Mouse (Mus musculus): Measurements from ENCODE around the gene Pde4a. TPM values are rescaled to one million over a fixed set of nuclear protein-coding genes. Genes with fewer than 3 reads are reported as not detected.
"Not testable (repeated sequence)": the region's sequence is repeated elsewhere in the genome, so short reads cannot be mapped to it uniquely, and the experiment has no call there.

The Pde4a gene
- polyA plus RNA-seq, 1 experiment from 2014 or later: 9.4 TPM

GRCm38 (mm10) chr9:21184733-21185132 lies 19.2 kb downstream of the Pde4a start:
- no peak overlapping the region for H3K9ac ChIP-seq
- ATAC-seq (ENCODE audit: insufficient number of reproducible peaks, low FRiP score, low TSS enrichment, low read depth): no peak

DNA sequence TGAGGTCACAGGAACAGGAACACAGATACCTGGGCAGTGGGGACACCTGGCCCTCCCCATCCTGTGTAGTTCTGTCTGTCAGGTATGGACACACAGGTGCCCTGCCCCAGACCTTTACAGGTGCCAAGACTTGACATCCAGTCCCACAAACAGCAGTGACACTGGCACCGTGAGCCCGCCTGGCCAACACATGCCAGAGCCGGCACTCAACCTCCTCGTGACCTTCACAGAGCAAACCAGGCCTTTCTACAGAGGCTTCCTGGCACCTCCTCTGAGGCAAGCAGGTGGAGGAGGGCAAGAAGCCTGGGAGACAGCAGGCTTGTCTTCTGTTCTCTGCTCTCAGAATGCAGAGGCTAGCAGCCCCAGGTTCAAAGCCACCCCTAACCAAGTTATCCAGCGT lies 19.9 kb downstream of the Pde4a start:
- Histone ChIP-seq H3K9ac (no peak overlapping the region), H3K27me3 (peaks cover 15% of the 10 kb centered on the region), H3K27ac (replicated peaks) (no peak overlapping the region), H3K4me3 (replicated peaks) (no peak overlapping the region), H3K4me2 (replicated peaks) (no peak overlapping the region), H3K9me3 (replicated peaks) (no peaks in the 10 kb centered on the region), H3K4me1 (peaks cover 28% of the 10 kb centered on the region), H3K36me3 (no peaks in the 10 kb centered on the region)
- WGBS: 85% methylated on average over 5 of the region's 5 CpGs
- no peak for ATAC-seq (ENCODE audit: insufficient number of reproducible peaks, low FRiP score, low TSS enrichment, low read depth)

More at GRCm38 (mm10) chr9:21184733-21185132, 19.2 kb downstream of the Pde4a start:
- H3K36me3 ChIP-seq: no peaks in the 10 kb centered on the region
- 33% methylated on average over 2 of the region's 2 CpGs for WGBS
- H3K27me3 ChIP-seq: peaks cover 15% of the 10 kb centered on the region
- H3K27ac ChIP-seq (replicated peaks): no peak overlapping the region
- H3K4me2 ChIP-seq (replicated peaks): peak overlapping the region; percentile 53; the same call in 1 of the 2 replicates
- peaks cover 32% of the 10 kb centered on the region for H3K4me1 ChIP-seq
- no peak overlapping the region for H3K4me3 ChIP-seq (replicated peaks)
- no peaks in the 10 kb centered on the region for H3K9me3 ChIP-seq (replicated peaks)

- 40% methylated on average over 7 of the region's 7 CpGs for WGBS
- no peak for ATAC-seq (ENCODE audit: insufficient number of reproducible peaks, low FRiP score, low TSS enrichment, low read depth)
Observed at GRCm38 (mm10) chr9:21189905-21190304, 24.4 kb downstream of the Pde4a start.

GRCm38 (mm10) chr9:21190670-21191069 lies 25.2 kb downstream of the Pde4a start:
- 64% methylated on average over 3 of the region's 3 CpGs for whole genome bisulfite sequencing
- Histone ChIP-seq H3K36me3 (no peaks in the 10 kb centered on the region), H3K27me3 (no peaks in the 10 kb centered on the region; the same call in 1 of the 2 replicates), H3K9ac (no peak overlapping the region), H3K4me2 (replicated peaks) (no peak overlapping the region), H3K9me3 (replicated peaks) (no peaks in the 10 kb centered on the region), H3K4me1 (0 out of 2 replicates have a peak, but pooled peaks cover 2% of the 10 kb centered on the region), H3K27ac (replicated peaks) (no peak overlapping the region), H3K4me3 (replicated peaks) (no peak overlapping the region)
- ATAC-seq (ENCODE audit: insufficient number of reproducible peaks, low FRiP score, low TSS enrichment, low read depth): no peak

More at GRCm38 (mm10) chr9:21189905-21190304, 24.4 kb downstream of the Pde4a start:
- Histone ChIP-seq H3K9ac (no peak overlapping the region), H3K36me3 (no peaks in the 10 kb centered on the region), H3K4me1 (no peaks in the 10 kb centered on the region), H3K9me3 (replicated peaks) (no peaks in the 10 kb centered on the region), H3K4me3 (replicated peaks) (no peak overlapping the region), H3K4me2 (replicated peaks) (no peak overlapping the region), H3K27me3 (no peaks in the 10 kb centered on the region; the same call in 1 of the 2 replicates), H3K27ac (replicated peaks) (no peak overlapping the region)

DNA sequence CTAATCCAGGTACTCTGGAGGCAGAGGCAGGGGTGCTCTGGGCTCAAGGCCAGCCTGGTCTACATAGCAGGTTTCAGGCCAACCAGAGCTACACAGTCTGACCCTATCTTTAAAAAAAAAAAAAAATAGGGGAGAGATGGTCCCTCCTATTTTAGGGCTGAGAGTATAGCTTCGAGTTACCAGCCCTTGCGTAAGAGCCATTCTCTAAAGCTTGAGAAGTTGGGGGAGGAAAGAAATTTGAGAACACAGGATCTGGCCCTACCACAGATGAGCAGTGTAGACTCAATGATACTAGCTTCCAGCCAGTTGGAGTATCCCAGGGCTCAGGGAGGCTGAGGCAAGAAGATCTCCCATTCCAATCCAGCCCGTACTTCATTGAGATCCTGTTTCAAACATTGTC lies 28.3 kb downstream of the Pde4a start:
- WGBS: 82% methylated on average over 3 of the region's 3 CpGs
- Histone ChIP-seq H3K4me2 (replicated peaks) (no peak overlapping the region), H3K9me3 (replicated peaks) (no peaks in the 10 kb centered on the region), H3K9ac (no peak overlapping the region), H3K36me3 (no peaks in the 10 kb centered on the region), H3K27me3 (no peaks in the 10 kb centered on the region), H3K27ac (replicated peaks) (no peak overlapping the region), H3K4me1 (peaks cover 20% of the 10 kb centered on the region), H3K4me3 (replicated peaks) (no peak overlapping the region)
- ATAC-seq (ENCODE audit: insufficient number of reproducible peaks, low FRiP score, low TSS enrichment, low read depth): no peak

- no peak for ATAC-seq (ENCODE audit: insufficient number of reproducible peaks, low FRiP score, low TSS enrichment, low read depth)
- WGBS: 77% methylated on average over 4 of the region's 4 CpGs
Observed at GRCm38 (mm10) chr9:21194787-21195493, 29.4 kb downstream of the Pde4a start.

GRCm38 (mm10) chr9:21195736-21196505 lies 30.4 kb downstream of the Pde4a start:
- not testable (repeated sequence) for H3K27me3 ChIP-seq; H3K27ac ChIP-seq (replicated peaks); H3K4me3 ChIP-seq (replicated peaks); H3K9me3 ChIP-seq (replicated peaks); H3K9ac ChIP-seq; H3K36me3 ChIP-seq; H3K4me2 ChIP-seq (replicated peaks)
- H3K4me1 ChIP-seq: peaks cover 20% of the 10 kb centered on the region
- peak; percentile 63 for ATAC-seq (ENCODE audit: insufficient number of reproducible peaks, low FRiP score, low TSS enrichment, low read depth)
- whole genome bisulfite sequencing: 56% methylated on average over 7 of the region's 7 CpGs

More at GRCm38 (mm10) chr9:21194787-21195493, 29.4 kb downstream of the Pde4a start:
- H3K4me2 ChIP-seq (replicated peaks): no peak overlapping the region
- no peak overlapping the region for H3K27ac ChIP-seq (replicated peaks)
- no peaks in the 10 kb centered on the region for H3K36me3 ChIP-seq
- H3K9me3 ChIP-seq (replicated peaks): no peaks in the 10 kb centered on the region
- no peak overlapping the region for H3K4me3 ChIP-seq (replicated peaks)
- H3K27me3 ChIP-seq: no peaks in the 10 kb centered on the region
- H3K4me1 ChIP-seq: peaks cover 20% of the 10 kb centered on the region
- H3K9ac ChIP-seq: no peak overlapping the region

DNA sequence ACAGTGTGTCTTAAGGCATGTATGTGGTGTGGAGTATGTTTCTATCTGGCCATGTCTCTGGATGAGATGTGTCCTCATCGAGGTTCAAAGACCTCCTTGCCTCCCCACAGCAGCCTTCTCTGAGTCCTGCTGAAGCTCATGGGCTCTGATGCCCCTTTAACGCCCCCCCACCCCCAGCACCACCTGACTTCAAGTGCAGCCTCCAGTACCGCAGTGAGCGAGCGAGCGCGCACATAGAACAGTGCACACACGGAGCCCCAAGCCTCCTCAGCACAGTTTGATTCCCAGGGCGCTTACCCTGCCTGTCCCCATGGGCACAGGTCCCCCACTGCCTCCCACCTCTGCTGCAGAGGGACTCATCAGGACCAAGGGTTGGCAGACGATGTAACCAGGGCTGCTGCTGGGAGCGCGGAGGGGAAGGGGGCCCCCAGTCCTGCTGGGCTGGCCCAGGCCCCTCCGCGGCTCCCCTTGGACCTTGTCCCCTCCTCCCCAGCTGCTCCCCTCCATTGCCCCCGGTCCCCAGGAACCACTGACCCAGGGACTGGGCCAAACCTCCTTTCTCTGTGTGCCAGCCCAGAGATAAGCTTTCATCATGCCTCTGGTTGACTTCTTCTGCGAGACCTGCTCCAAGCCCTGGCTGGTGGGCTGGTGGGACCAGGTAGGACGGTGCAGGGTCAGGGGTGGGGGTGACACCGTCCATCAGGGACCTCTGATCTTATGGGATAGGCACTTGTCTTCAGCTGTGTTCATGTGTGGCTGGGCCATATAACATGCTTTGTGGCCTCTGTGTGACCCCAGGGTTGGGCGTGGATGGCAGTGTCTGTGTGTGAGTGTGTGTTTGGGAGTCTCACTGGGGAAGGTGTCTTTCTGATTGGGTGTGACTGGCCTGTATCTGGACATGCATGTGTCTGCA lies 31.3 kb downstream of the Pde4a start:
- Histone ChIP-seq H3K9me3 (replicated peaks) (no peaks in the 10 kb centered on the region), H3K36me3 (no peaks in the 10 kb centered on the region), H3K4me3 (replicated peaks) (peak overlapping the region; percentile 29), H3K4me1 (peaks cover 20% of the 10 kb centered on the region), H3K27me3 (no peaks in the 10 kb centered on the region), H3K4me2 (replicated peaks) (peak overlapping the region; percentile 44), H3K9ac (no peak overlapping the region), H3K27ac (replicated peaks) (no peak overlapping the region)
- no peak for ATAC-seq (ENCODE audit: insufficient number of reproducible peaks, low FRiP score, low TSS enrichment, low read depth)
- WGBS: 34% methylated on average over 19 of the region's 19 CpGs

- Histone ChIP-seq H3K27ac (replicated peaks) (no peak overlapping the region), H3K4me1 (peaks cover 20% of the 10 kb centered on the region), H3K4me2 (replicated peaks) (no peak overlapping the region), H3K4me3 (replicated peaks) (no peak overlapping the region), H3K36me3 (no peaks in the 10 kb centered on the region), H3K9me3 (replicated peaks) (no peaks in the 10 kb centered on the region), H3K9ac (no peak overlapping the region), H3K27me3 (no peaks in the 10 kb centered on the region)
- no peak for ATAC-seq (ENCODE audit: insufficient number of reproducible peaks, low FRiP score, low TSS enrichment, low read depth)
- WGBS: 21% methylated on average over 4 of the region's 4 CpGs
Observed at GRCm38 (mm10) chr9:21197981-21198380, 32.5 kb downstream of the Pde4a start.

GRCm38 (mm10) chr9:21198960-21199359 lies 33.4 kb downstream of the Pde4a start:
- H3K27ac ChIP-seq (replicated peaks): no peak overlapping the region
- no peaks in the 10 kb centered on the region for H3K36me3 ChIP-seq
- H3K4me2 ChIP-seq (replicated peaks): no peak overlapping the region
- H3K4me3 ChIP-seq (replicated peaks): no peak overlapping the region
- no peaks in the 10 kb centered on the region for H3K27me3 ChIP-seq
- H3K9ac ChIP-seq: no peak overlapping the region
- no peaks in the 10 kb centered on the region for H3K9me3 ChIP-seq (replicated peaks)
- H3K4me1 ChIP-seq: peaks cover 20% of the 10 kb centered on the region
- no peak for ATAC-seq (ENCODE audit: insufficient number of reproducible peaks, low FRiP score, low TSS enrichment, low read depth)
- 77% methylated on average over 3 of the region's 3 CpGs for WGBS

- Histone ChIP-seq H3K27me3 (no peaks in the 10 kb centered on the region), H3K36me3 (no peaks in the 10 kb centered on the region), H3K9ac (no peak overlapping the region), H3K9me3 (replicated peaks) (no peaks in the 10 kb centered on the region), H3K4me3 (replicated peaks) (no peak overlapping the region), H3K4me1 (peaks cover 11% of the 10 kb centered on the region), H3K4me2 (replicated peaks) (peak overlapping the region; percentile 72), H3K27ac (replicated peaks) (no peak overlapping the region)
- 28% methylated on average over 8 of the region's 8 CpGs for WGBS
- no peak for ATAC-seq (ENCODE audit: insufficient number of reproducible peaks, low FRiP score, low TSS enrichment, low read depth)
Observed at GRCm38 (mm10) chr9:21204156-21204527, 38.6 kb downstream of the Pde4a start.
